Mouse (Mus musculus): ENCODE measurements around the gene Cabp1. TPM values are rescaled to one million over a fixed set of nuclear protein-coding genes. Genes with fewer than 3 reads are reported as not detected.

Cabp1 gene
- polyA plus RNA-seq, 1 experiment = 8.1 TPM

- H3K27me3 ChIP-seq (ENCODE audit: control insufficient read depth, insufficient read depth, low read length, poor library complexity, severe bottlenecking) = no peaks in the 10 kb centered on the region
- peaks cover 5% of the 10 kb centered on the region for H3K4me1 ChIP-seq (ENCODE audit: control insufficient read depth, insufficient read depth, low read length)
- H3K9me3 ChIP-seq (replicated peaks; ENCODE audit: control insufficient read depth, insufficient read depth, low read length, poor library complexity, severe bottlenecking) = no peaks in the 10 kb centered on the region
- no peak overlapping the region for H3K4me3 ChIP-seq (ENCODE audit: low read depth, low read length)
- H3K27ac ChIP-seq (ENCODE audit: insufficient read depth, low read length) = peak overlapping the region; percentile 28; the same call in 1 of the 2 replicates
- peaks cover 39% of the 10 kb centered on the region for H3K36me3 ChIP-seq (ENCODE audit: control insufficient read depth, insufficient read depth, low read length, poor library complexity, severe bottlenecking)
- no peak overlapping the region for H3K9ac ChIP-seq (ENCODE audit: low read depth, poor library complexity, severe bottlenecking)
- TF ChIP-seq EP300 (IDR thresholded peaks at IDR 0.05; ENCODE audit: insufficient read depth, low read depth, low read length) (no peak), CTCF (IDR thresholded peaks at IDR 0.05; ENCODE audit: low read depth, low read length) (no peak)
These were observed 48.8 kb downstream of the Cabp1 start for GRCm38 (mm10) chr5:115145253-115145968.

GRCm38 (mm10) chr5:115144471-115144870 lies 49.7 kb downstream of the Cabp1 start:
- Histone ChIP-seq H3K4me1 (ENCODE audit: control insufficient read depth, insufficient read depth, low read length) (peaks cover 7% of the 10 kb centered on the region), H3K9me3 (replicated peaks; ENCODE audit: control insufficient read depth, insufficient read depth, low read length, poor library complexity, severe bottlenecking) (no peaks in the 10 kb centered on the region), H3K27ac (ENCODE audit: insufficient read depth, low read length) (peak overlapping the region; percentile 28), H3K4me3 (ENCODE audit: low read depth, low read length) (no peak overlapping the region), H3K36me3 (ENCODE audit: control insufficient read depth, insufficient read depth, low read length, poor library complexity, severe bottlenecking) (peaks cover 30% of the 10 kb centered on the region), H3K9ac (ENCODE audit: low read depth, poor library complexity, severe bottlenecking) (no peak overlapping the region), H3K27me3 (ENCODE audit: control insufficient read depth, insufficient read depth, low read length, poor library complexity, severe bottlenecking) (no peaks in the 10 kb centered on the region)
- TF ChIP-seq EP300 (IDR thresholded peaks at IDR 0.05; ENCODE audit: insufficient read depth, low read depth, low read length) = no peak
- no peak for TF ChIP-seq CTCF (IDR thresholded peaks at IDR 0.05; ENCODE audit: low read depth, low read length)

GRCm38 (mm10) chr5:115143552-115143951 lies 50.6 kb downstream of the Cabp1 start:
- Histone ChIP-seq H3K4me3 (ENCODE audit: low read depth, low read length) (no peak overlapping the region), H3K9ac (ENCODE audit: low read depth, poor library complexity, severe bottlenecking) (no peak overlapping the region), H3K9me3 (replicated peaks; ENCODE audit: control insufficient read depth, insufficient read depth, low read length, poor library complexity, severe bottlenecking) (no peaks in the 10 kb centered on the region), H3K27me3 (ENCODE audit: control insufficient read depth, insufficient read depth, low read length, poor library complexity, severe bottlenecking) (no peaks in the 10 kb centered on the region), H3K27ac (ENCODE audit: insufficient read depth, low read length) (no peak overlapping the region), H3K4me1 (ENCODE audit: control insufficient read depth, insufficient read depth, low read length) (peaks cover 7% of the 10 kb centered on the region), H3K36me3 (ENCODE audit: control insufficient read depth, insufficient read depth, low read length, poor library complexity, severe bottlenecking) (peaks cover 23% of the 10 kb centered on the region)
- TF ChIP-seq CTCF (IDR thresholded peaks at IDR 0.05; ENCODE audit: low read depth, low read length) (no peak), EP300 (IDR thresholded peaks at IDR 0.05; ENCODE audit: insufficient read depth, low read depth, low read length) (no peak), POLR2A (IDR thresholded peaks at IDR 0.05; ENCODE audit: insufficient read depth, low read length) (no peak)

- Histone ChIP-seq H3K27me3 (ENCODE audit: control insufficient read depth, insufficient read depth, low read length, poor library complexity, severe bottlenecking) (no peaks in the 10 kb centered on the region), H3K27ac (ENCODE audit: insufficient read depth, low read length) (0 out of 2 replicates have a peak overlapping the region, but pooled peaks have one; percentile 2), H3K9me3 (replicated peaks; ENCODE audit: control insufficient read depth, insufficient read depth, low read length, poor library complexity, severe bottlenecking) (no peaks in the 10 kb centered on the region), H3K9ac (ENCODE audit: low read depth, poor library complexity, severe bottlenecking) (no peak overlapping the region), H3K36me3 (ENCODE audit: control insufficient read depth, insufficient read depth, low read length, poor library complexity, severe bottlenecking) (peaks cover 9% of the 10 kb centered on the region), H3K4me1 (ENCODE audit: control insufficient read depth, insufficient read depth, low read length) (peaks cover 7% of the 10 kb centered on the region), H3K4me3 (ENCODE audit: low read depth, low read length) (no peak overlapping the region)
- TF ChIP-seq EP300 (IDR thresholded peaks at IDR 0.05; ENCODE audit: insufficient read depth, low read depth, low read length) (no peak), CTCF (IDR thresholded peaks at IDR 0.05; ENCODE audit: low read depth, low read length) (no peak), POLR2A (IDR thresholded peaks at IDR 0.05; ENCODE audit: insufficient read depth, low read length) (no peak)
These were observed 51.9 kb downstream of the Cabp1 start for GRCm38 (mm10) chr5:115142166-115142697.

GRCm38 (mm10) chr5:115140726-115141125 lies 53.5 kb downstream of the Cabp1 start:
- Histone ChIP-seq H3K4me3 (ENCODE audit: low read depth, low read length) (no peak overlapping the region), H3K9me3 (replicated peaks; ENCODE audit: control insufficient read depth, insufficient read depth, low read length, poor library complexity, severe bottlenecking) (no peaks in the 10 kb centered on the region), H3K4me1 (ENCODE audit: control insufficient read depth, insufficient read depth, low read length) (peaks cover 4% of the 10 kb centered on the region), H3K36me3 (ENCODE audit: control insufficient read depth, insufficient read depth, low read length, poor library complexity, severe bottlenecking) (no peaks in the 10 kb centered on the region), H3K27ac (ENCODE audit: insufficient read depth, low read length) (peak overlapping the region; percentile 1; the same call in 1 of the 2 replicates), H3K27me3 (ENCODE audit: control insufficient read depth, insufficient read depth, low read length, poor library complexity, severe bottlenecking) (no peaks in the 10 kb centered on the region), H3K9ac (ENCODE audit: low read depth, poor library complexity, severe bottlenecking) (no peak overlapping the region)
- no peak for TF ChIP-seq POLR2A (IDR thresholded peaks at IDR 0.05; ENCODE audit: insufficient read depth, low read length)
- no peak for TF ChIP-seq EP300 (IDR thresholded peaks at IDR 0.05; ENCODE audit: insufficient read depth, low read depth, low read length)
- no peak for TF ChIP-seq CTCF (IDR thresholded peaks at IDR 0.05; ENCODE audit: low read depth, low read length)

GRCm38 (mm10) chr5:115139124-115139523 lies 55.1 kb downstream of the Cabp1 start:
- H3K9me3 ChIP-seq (replicated peaks; ENCODE audit: control insufficient read depth, insufficient read depth, low read length, poor library complexity, severe bottlenecking) = no peaks in the 10 kb centered on the region
- no peak overlapping the region for H3K27ac ChIP-seq (ENCODE audit: insufficient read depth, low read length)
- no peaks in the 10 kb centered on the region for H3K36me3 ChIP-seq (ENCODE audit: control insufficient read depth, insufficient read depth, low read length, poor library complexity, severe bottlenecking)
- H3K4me3 ChIP-seq (ENCODE audit: low read depth, low read length) = no peak overlapping the region
- no peaks in the 10 kb centered on the region for H3K27me3 ChIP-seq (ENCODE audit: control insufficient read depth, insufficient read depth, low read length, poor library complexity, severe bottlenecking)
- TF ChIP-seq EP300 (IDR thresholded peaks at IDR 0.05; ENCODE audit: insufficient read depth, low read depth, low read length) = no peak
- no peak for TF ChIP-seq POLR2A (IDR thresholded peaks at IDR 0.05; ENCODE audit: insufficient read depth, low read length)
- TF ChIP-seq CTCF (IDR thresholded peaks at IDR 0.05; ENCODE audit: low read depth, low read length) = no peak
- H3K4me1 ChIP-seq (ENCODE audit: control insufficient read depth, insufficient read depth, low read length) = peaks cover 4% of the 10 kb centered on the region
- no peak overlapping the region for H3K9ac ChIP-seq (ENCODE audit: low read depth, poor library complexity, severe bottlenecking)
